In the genomic region with DNA sequence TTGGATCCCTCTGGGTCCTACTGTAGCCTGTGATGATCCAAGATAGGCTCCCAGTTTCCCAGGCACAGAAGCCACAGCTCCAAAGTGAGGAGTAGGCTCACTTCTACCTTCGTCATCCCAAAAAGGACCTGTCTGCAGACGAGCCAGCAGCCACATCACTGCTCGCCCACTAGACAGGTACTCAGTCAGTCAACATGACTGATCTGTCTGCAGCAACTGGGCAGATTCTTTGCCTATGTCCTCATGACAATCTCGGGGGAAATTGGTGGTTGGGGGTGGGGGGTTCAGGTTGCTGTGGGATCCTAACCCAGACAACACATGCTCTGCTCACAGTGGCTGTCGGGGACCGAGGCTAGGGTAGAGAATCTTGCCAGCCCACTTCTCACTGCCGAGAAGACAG, we compare ENCODE assay signal across 22 mouse cellular contexts.
A peak's percentile ranks its signal among the peaks of the same experiment; 100 is the strongest.
DNase-seq lines count a peak whose midpoint lies in the region; ATAC-seq and TF ChIP-seq lines count a peak whose summit lies in the region.
"Had no signal": no experiment of that assay in that cellular context is flagged by ENCODE, and none has a peak within 500 bp of the region (broad histone marks: within the 10 kb centered on the region; RNA-seq: fewer than 3 reads in every experiment).

No protein-coding gene starts in this region.

- TF ChIP-seq CTCF in layer of hippocampus, adult 2 months (conservative IDR thresholded peaks at IDR 0.05) = no peak

- no peaks in the 10 kb centered on the region for H3K27me3 ChIP-seq in embryonic facial prominence, embryonic 10.5 days (replicated peaks; ENCODE audit: low read depth, poor library complexity, severe bottlenecking)
- H3K27me3 ChIP-seq: heart, embryonic 15.5 days; hindbrain, embryonic 12.5 days; midbrain, embryonic 12.5 days; neural tube, embryonic 13.5 days; Patski had no signal

- no peak overlapping the region for H3K4me3 ChIP-seq in layer of hippocampus, adult 2 months
- no peak overlapping the region for H3K4me3 ChIP-seq in embryonic facial prominence, embryonic 10.5 days
- H3K4me3 ChIP-seq: heart, embryonic 15.5 days; hindbrain, embryonic 12.5 days; midbrain, embryonic 12.5 days; neural tube, embryonic 13.5 days had no signal

- peaks cover 36% of the 10 kb centered on the region for H3K4me1 ChIP-seq in embryonic facial prominence, embryonic 10.5 days
- H3K4me1 ChIP-seq: midbrain, embryonic 12.5 days had no signal

- H3K27ac ChIP-seq in layer of hippocampus, adult 2 months = peak overlapping the region; percentile 53; the same call in 1 of the 2 replicates
- H3K27ac ChIP-seq in embryonic facial prominence, embryonic 10.5 days (replicated peaks) = peak overlapping the region; percentile 24
- H3K27ac ChIP-seq: heart, embryonic 15.5 days; hindbrain, embryonic 12.5 days; liver, embryonic 14.5 days; midbrain, embryonic 12.5 days; neural tube, embryonic 13.5 days had no signal

- H3K36me3 ChIP-seq in embryonic facial prominence, embryonic 10.5 days (replicated peaks) = peaks cover 15% of the 10 kb centered on the region
- H3K36me3 ChIP-seq: midbrain, embryonic 12.5 days; neural tube, embryonic 13.5 days had no signal

- WGBS in embryonic facial prominence, embryonic 10.5 days = 85% methylated on average over 7 of the region's 7 CpGs

- no peak for DNase-seq in frontal cortex, postnatal 25 days (ENCODE audit: low spot score in 2 of 2)
- no peak for DNase-seq in layer of hippocampus, adult 2 months (ENCODE audit: low spot score in 2 of 2)
- DNase-seq in layer of hippocampus, postnatal 25 days (ENCODE audit: extremely low spot score in 1 of 2, low spot score in 1 of 2) = no peak
- DNase-seq in 3T3-L1 (ENCODE audit: low read depth, low spot score) = peak; percentile 26
- no peak for DNase-seq in embryonic facial prominence, embryonic 10.5 days (ENCODE audit: low spot score)
- DNase-seq: adrenal gland, postnatal 10 days; liver; lung, adult 2 months; lung, postnatal 10 days; spleen, adult 18-20 months; thymus, adult 18-20 months had no signal

- no peaks in the 10 kb centered on the region for H3K9me3 ChIP-seq in embryonic facial prominence, embryonic 10.5 days
- H3K9me3 ChIP-seq: heart, embryonic 15.5 days; hindbrain, embryonic 12.5 days; midbrain, embryonic 12.5 days; neural tube, embryonic 13.5 days had no signal

- ATAC-seq in frontal cortex, adult (ENCODE audit: low TSS enrichment) = peak; percentile 24; the same call in 1 of the 2 replicates
- no peak for ATAC-seq in megakaryocyte-erythroid progenitor cell, adult 5-6 weeks (replicated peaks; ENCODE audit: low FRiP score, low TSS enrichment, poor library complexity, severe bottlenecking)
- no peak for ATAC-seq in erythroid progenitor cell, adult 5-6 weeks (replicated peaks; ENCODE audit: low FRiP score, poor library complexity, severe bottlenecking)
- ATAC-seq: forebrain, embryonic 14.5 days; intestine, embryonic 16.5 days; Patski had no signal
